Mouse (Mus musculus): ENCODE measurements at regions not wholly inside any gene's neighbourhood (a gene's known extent, or its start where the extent isn't known, plus 50 kb on each side); places are given as distances from the start of the nearest gene placed in this dataset.
"Not testable (repeated sequence)": the region's sequence is repeated elsewhere in the genome, so short reads cannot be mapped to it uniquely, and the experiment has no call there.

GRCm38 (mm10) chr16:15115386-15115785 lies 201.9 kb upstream of the Gm21897 start:
- no peaks in the 10 kb centered on the region for H3K27me3 ChIP-seq (ENCODE audit: control insufficient read depth, insufficient read depth, low read length)
- ATAC-seq (replicated peaks; ENCODE audit: extremely low read depth, insufficient read depth, low FRiP score): no peak
- H3K9me3 ChIP-seq (replicated peaks; ENCODE audit: control insufficient read depth, low read length): no peaks in the 10 kb centered on the region
- WGBS: 41% methylated on average over 2 of the region's 2 CpGs
- no peak overlapping the region for H3K9ac ChIP-seq (ENCODE audit: low read length)
- no peak overlapping the region for H3K4me2 ChIP-seq (ENCODE audit: low read depth, low read length)
- no peak overlapping the region for H3K27ac ChIP-seq (ENCODE audit: low read length)
- H3K36me3 ChIP-seq (ENCODE audit: control insufficient read depth, insufficient read depth): no peaks in the 10 kb centered on the region
- H3K4me3 ChIP-seq (ENCODE audit: low read length): no peak overlapping the region
- H3K4me1 ChIP-seq (ENCODE audit: control insufficient read depth, insufficient read depth, low read length): peaks cover 3% of the 10 kb centered on the region; the same call in 1 of the 2 replicates

- WGBS: 68% methylated on average over 1 of the region's 1 CpGs
- ATAC-seq (replicated peaks; ENCODE audit: extremely low read depth, insufficient read depth, low FRiP score): no peak
- no peak overlapping the region for H3K4me3 ChIP-seq (ENCODE audit: low read length)
Measured at GRCm38 (mm10) chr16:15119799-15120198, 197.5 kb upstream of the Gm21897 start.

GRCm38 (mm10) chr16:15128996-15129395 lies 188.3 kb upstream of the Gm21897 start:
- 76% methylated on average over 2 of the region's 2 CpGs for WGBS
- no peak for ATAC-seq (replicated peaks; ENCODE audit: extremely low read depth, insufficient read depth, low FRiP score)

More at GRCm38 (mm10) chr16:15119799-15120198, 197.5 kb upstream of the Gm21897 start:
- Histone ChIP-seq H3K36me3 (ENCODE audit: control insufficient read depth, insufficient read depth) (no peaks in the 10 kb centered on the region), H3K4me2 (ENCODE audit: low read depth, low read length) (no peak overlapping the region), H3K9ac (ENCODE audit: low read length) (no peak overlapping the region), H3K4me1 (ENCODE audit: control insufficient read depth, insufficient read depth, low read length) (0 out of 2 replicates have a peak, but pooled peaks cover under 1% of the 10 kb centered on the region), H3K27me3 (ENCODE audit: control insufficient read depth, insufficient read depth, low read length) (no peaks in the 10 kb centered on the region), H3K9me3 (replicated peaks; ENCODE audit: control insufficient read depth, low read length) (no peaks in the 10 kb centered on the region), H3K27ac (ENCODE audit: low read length) (no peak overlapping the region)

GRCm38 (mm10) chr16:15129806-15130205 lies 187.5 kb upstream of the Gm21897 start:
- WGBS: 75% methylated on average over 2 of the region's 2 CpGs
- Histone ChIP-seq H3K27me3 (ENCODE audit: control insufficient read depth, insufficient read depth, low read length) (no peaks in the 10 kb centered on the region), H3K36me3 (ENCODE audit: control insufficient read depth, insufficient read depth) (no peaks in the 10 kb centered on the region), H3K27ac (ENCODE audit: low read length) (no peak overlapping the region), H3K4me1 (ENCODE audit: control insufficient read depth, insufficient read depth, low read length) (no peaks in the 10 kb centered on the region), H3K4me2 (ENCODE audit: low read depth, low read length) (no peak overlapping the region), H3K9me3 (replicated peaks; ENCODE audit: control insufficient read depth, low read length) (no peaks in the 10 kb centered on the region), H3K9ac (ENCODE audit: low read length) (no peak overlapping the region), H3K4me3 (ENCODE audit: low read length) (no peak overlapping the region)
- no peak for ATAC-seq (replicated peaks; ENCODE audit: extremely low read depth, insufficient read depth, low FRiP score)

More at GRCm38 (mm10) chr16:15128996-15129395, 188.3 kb upstream of the Gm21897 start:
- Histone ChIP-seq H3K4me1 (ENCODE audit: control insufficient read depth, insufficient read depth, low read length) (no peaks in the 10 kb centered on the region), H3K9ac (ENCODE audit: low read length) (no peak overlapping the region), H3K27ac (ENCODE audit: low read length) (no peak overlapping the region), H3K9me3 (replicated peaks; ENCODE audit: control insufficient read depth, low read length) (no peaks in the 10 kb centered on the region), H3K4me2 (ENCODE audit: low read depth, low read length) (no peak overlapping the region), H3K27me3 (ENCODE audit: control insufficient read depth, insufficient read depth, low read length) (no peaks in the 10 kb centered on the region), H3K4me3 (ENCODE audit: low read length) (no peak overlapping the region), H3K36me3 (ENCODE audit: control insufficient read depth, insufficient read depth) (no peaks in the 10 kb centered on the region)

GRCm38 (mm10) chr16:15157852-15158251 lies 159.4 kb upstream of the Gm21897 start:
- H3K4me2 ChIP-seq (ENCODE audit: low read depth, low read length): no peak overlapping the region
- no peaks in the 10 kb centered on the region for H3K9me3 ChIP-seq (replicated peaks; ENCODE audit: control insufficient read depth, low read length)
- no peak for ATAC-seq (replicated peaks; ENCODE audit: extremely low read depth, insufficient read depth, low FRiP score)
- H3K9ac ChIP-seq (ENCODE audit: low read length): no peak overlapping the region
- no peaks in the 10 kb centered on the region for H3K36me3 ChIP-seq (ENCODE audit: control insufficient read depth, insufficient read depth)
- WGBS: 69% methylated on average over 2 of the region's 2 CpGs
- H3K4me3 ChIP-seq (ENCODE audit: low read length): no peak overlapping the region
- H3K27me3 ChIP-seq (ENCODE audit: control insufficient read depth, insufficient read depth, low read length): no peaks in the 10 kb centered on the region
- no peaks in the 10 kb centered on the region for H3K4me1 ChIP-seq (ENCODE audit: control insufficient read depth, insufficient read depth, low read length)
- H3K27ac ChIP-seq (ENCODE audit: low read length): no peak overlapping the region

GRCm38 (mm10) chr16:15175516-15175915 lies 141.7 kb upstream of the Gm21897 start:
- Histone ChIP-seq H3K27me3 (ENCODE audit: control insufficient read depth, insufficient read depth, low read length) (no peaks in the 10 kb centered on the region), H3K27ac (ENCODE audit: low read length) (no peak overlapping the region; the same call in 1 of the 2 replicates), H3K4me3 (ENCODE audit: low read length) (no peak overlapping the region), H3K36me3 (ENCODE audit: control insufficient read depth, insufficient read depth) (no peaks in the 10 kb centered on the region), H3K9me3 (replicated peaks; ENCODE audit: control insufficient read depth, low read length) (peaks cover 4% of the 10 kb centered on the region; the same call in 1 of the 2 replicates), H3K4me2 (ENCODE audit: low read depth, low read length) (no peak overlapping the region), H3K4me1 (ENCODE audit: control insufficient read depth, insufficient read depth, low read length) (no peaks in the 10 kb centered on the region), H3K9ac (ENCODE audit: low read length) (no peak overlapping the region)
- no peak for ATAC-seq (replicated peaks; ENCODE audit: extremely low read depth, insufficient read depth, low FRiP score)
- 59% methylated on average over 3 of the region's 3 CpGs for WGBS

- ATAC-seq (replicated peaks; ENCODE audit: extremely low read depth, insufficient read depth, low FRiP score): no peak
- H3K9ac ChIP-seq (ENCODE audit: low read length): no peak overlapping the region
- 82% methylated on average over 1 of the region's 1 CpGs for WGBS
- no peaks in the 10 kb centered on the region for H3K4me1 ChIP-seq (ENCODE audit: control insufficient read depth, insufficient read depth, low read length)
- no peak overlapping the region for H3K4me2 ChIP-seq (ENCODE audit: low read depth, low read length)
- no peak overlapping the region for H3K27ac ChIP-seq (ENCODE audit: low read length)
- H3K27me3 ChIP-seq (ENCODE audit: control insufficient read depth, insufficient read depth, low read length): no peaks in the 10 kb centered on the region
- 0 out of 2 replicates have a peak, but pooled peaks cover 2% of the 10 kb centered on the region for H3K9me3 ChIP-seq (replicated peaks; ENCODE audit: control insufficient read depth, low read length)
- H3K36me3 ChIP-seq (ENCODE audit: control insufficient read depth, insufficient read depth): no peaks in the 10 kb centered on the region
- no peak overlapping the region for H3K4me3 ChIP-seq (ENCODE audit: low read length)
Measured at GRCm38 (mm10) chr16:15185714-15186113, 131.5 kb upstream of the Gm21897 start.

- H3K36me3 ChIP-seq (ENCODE audit: control insufficient read depth, insufficient read depth): no peaks in the 10 kb centered on the region
- peak overlapping the region; percentile 70 for H3K27ac ChIP-seq (ENCODE audit: low read length)
- no peaks in the 10 kb centered on the region for H3K27me3 ChIP-seq (ENCODE audit: control insufficient read depth, insufficient read depth, low read length)
- no peaks in the 10 kb centered on the region for H3K9me3 ChIP-seq (replicated peaks; ENCODE audit: control insufficient read depth, low read length)
- no peak overlapping the region for H3K4me3 ChIP-seq (ENCODE audit: low read length)
- 40% methylated on average over 6 of the region's 6 CpGs for WGBS
- H3K4me2 ChIP-seq (ENCODE audit: low read depth, low read length): no peak overlapping the region
- peak; percentile 70 for ATAC-seq (replicated peaks; ENCODE audit: extremely low read depth, insufficient read depth, low FRiP score)
- H3K9ac ChIP-seq (ENCODE audit: low read length): no peak overlapping the region
- H3K4me1 ChIP-seq (ENCODE audit: control insufficient read depth, insufficient read depth, low read length): 0 out of 2 replicates have a peak, but pooled peaks cover 6% of the 10 kb centered on the region
Measured at GRCm38 (mm10) chr16:15194926-15195711, 122.1 kb upstream of the Gm21897 start.

- not testable (repeated sequence) for H3K4me2 ChIP-seq (ENCODE audit: low read depth, low read length); H3K27me3 ChIP-seq (ENCODE audit: control insufficient read depth, insufficient read depth, low read length); H3K4me3 ChIP-seq (ENCODE audit: low read length); ATAC-seq (replicated peaks; ENCODE audit: extremely low read depth, insufficient read depth, low FRiP score); H3K9me3 ChIP-seq (replicated peaks; ENCODE audit: control insufficient read depth, low read length); H3K4me1 ChIP-seq (ENCODE audit: control insufficient read depth, insufficient read depth, low read length); H3K36me3 ChIP-seq (ENCODE audit: control insufficient read depth, insufficient read depth); H3K9ac ChIP-seq (ENCODE audit: low read length)
- H3K27ac ChIP-seq (ENCODE audit: low read length): peak overlapping the region; percentile 70
- WGBS: 76% methylated on average over 5 of the region's 12 CpGs
Measured at GRCm38 (mm10) chr16:15195931-15196330, 121.3 kb upstream of the Gm21897 start.
